Mouse (Mus musculus): ENCODE data around the gene Auts2. TPM values are rescaled to one million over a fixed set of nuclear protein-coding genes. Genes with fewer than 3 reads are reported as not detected.

The Auts2 gene
- polyA plus RNA-seq, 1 experiment from 2014 or later, result 7.5 TPM

- Histone ChIP-seq H3K9ac (ENCODE audit: low read depth, low read length) (no peak overlapping the region), H3K4me2 (ENCODE audit: low read length) (no peak overlapping the region), H3K36me3 (ENCODE audit: insufficient read depth, low read length) (no peaks in the 10 kb centered on the region), H3K4me1 (replicated peaks; ENCODE audit: insufficient read depth, low read length) (no peaks in the 10 kb centered on the region), H3K27me3 (ENCODE audit: insufficient read depth, low read length) (no peaks in the 10 kb centered on the region), H3K9me3 (replicated peaks; ENCODE audit: low read length) (no peaks in the 10 kb centered on the region), H3K27ac (no peak overlapping the region), H3K4me3 (replicated peaks; ENCODE audit: low read depth, low read length) (no peak overlapping the region)
- WGBS, result 74% methylated on average over 6 of the region's 6 CpGs
- ATAC-seq (replicated peaks; ENCODE audit: low FRiP score, low read depth) (no peak), DNase-seq (ENCODE audit: low spot score) (no peak)
- no peak for TF ChIP-seq CTCF (IDR thresholded peaks at IDR 0.05; ENCODE audit: low read depth)
Observed at GRCm38 (mm10) chr5:132480461-132480860, 62.7 kb downstream of the Auts2 start.

GRCm38 (mm10) chr5:132479227-132479857 is 63.8 kb downstream of the Auts2 start:
- Histone ChIP-seq H3K9ac (ENCODE audit: low read depth, low read length) (no peak overlapping the region), H3K27me3 (ENCODE audit: insufficient read depth, low read length) (no peaks in the 10 kb centered on the region), H3K4me2 (ENCODE audit: low read length) (no peak overlapping the region), H3K9me3 (replicated peaks; ENCODE audit: low read length) (no peaks in the 10 kb centered on the region), H3K27ac (no peak overlapping the region), H3K4me3 (replicated peaks; ENCODE audit: low read depth, low read length) (no peak overlapping the region), H3K36me3 (ENCODE audit: insufficient read depth, low read length) (no peaks in the 10 kb centered on the region), H3K4me1 (replicated peaks; ENCODE audit: insufficient read depth, low read length) (no peaks in the 10 kb centered on the region)
- WGBS, result 74% methylated on average over 11 of the region's 11 CpGs
- no peak for DNase-seq (ENCODE audit: low spot score)
- no peak for ATAC-seq (replicated peaks; ENCODE audit: low FRiP score, low read depth)
- no peak for TF ChIP-seq CTCF (IDR thresholded peaks at IDR 0.05; ENCODE audit: low read depth)

DNA sequence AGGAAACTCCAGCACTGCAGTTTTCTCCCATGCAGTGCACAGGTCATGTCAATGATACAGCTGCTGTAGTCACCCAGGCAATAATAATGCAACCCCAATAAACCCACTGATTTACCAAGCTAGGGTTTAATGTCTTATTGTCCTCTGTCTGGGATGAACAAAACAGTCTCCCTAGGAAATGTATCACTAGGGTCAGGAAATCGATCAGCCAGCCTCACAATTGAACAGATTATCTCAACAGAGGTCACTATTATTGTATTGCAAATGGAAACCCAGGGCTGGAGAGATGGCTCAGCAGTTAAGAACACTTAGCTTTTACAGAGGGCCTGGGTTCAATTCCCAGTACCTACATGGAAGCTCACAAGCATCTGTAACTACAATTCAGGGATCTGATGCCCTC is 65.6 kb downstream of the Auts2 start:
- no peak overlapping the region for H3K27ac ChIP-seq
- no peak overlapping the region for H3K9ac ChIP-seq (ENCODE audit: low read depth, low read length)
- TF ChIP-seq CTCF (IDR thresholded peaks at IDR 0.05; ENCODE audit: low read depth), result no peak
- ATAC-seq (replicated peaks; ENCODE audit: low FRiP score, low read depth), result no peak
- WGBS, result 35% methylated on average over 1 of the region's 1 CpGs
- H3K36me3 ChIP-seq (ENCODE audit: insufficient read depth, low read length), result no peaks in the 10 kb centered on the region
- H3K4me2 ChIP-seq (ENCODE audit: low read length), result no peak overlapping the region
- no peak for DNase-seq (ENCODE audit: low spot score)
- no peaks in the 10 kb centered on the region for H3K27me3 ChIP-seq (ENCODE audit: insufficient read depth, low read length)
- no peaks in the 10 kb centered on the region for H3K9me3 ChIP-seq (replicated peaks; ENCODE audit: low read length)
- no peak overlapping the region for H3K4me3 ChIP-seq (replicated peaks; ENCODE audit: low read depth, low read length)
- no peaks in the 10 kb centered on the region for H3K4me1 ChIP-seq (replicated peaks; ENCODE audit: insufficient read depth, low read length)

- DNase-seq (ENCODE audit: low spot score), result no peak
- no peak for ATAC-seq (replicated peaks; ENCODE audit: low FRiP score, low read depth)
- Histone ChIP-seq H3K4me3 (replicated peaks; ENCODE audit: low read depth, low read length) (no peak overlapping the region), H3K9me3 (replicated peaks; ENCODE audit: low read length) (no peaks in the 10 kb centered on the region), H3K4me2 (ENCODE audit: low read length) (no peak overlapping the region), H3K27me3 (ENCODE audit: insufficient read depth, low read length) (no peaks in the 10 kb centered on the region), H3K9ac (ENCODE audit: low read depth, low read length) (no peak overlapping the region), H3K27ac (no peak overlapping the region), H3K36me3 (ENCODE audit: insufficient read depth, low read length) (no peaks in the 10 kb centered on the region), H3K4me1 (replicated peaks; ENCODE audit: insufficient read depth, low read length) (0 out of 2 replicates have a peak, but pooled peaks cover 3% of the 10 kb centered on the region)
- no peak for TF ChIP-seq CTCF (IDR thresholded peaks at IDR 0.05; ENCODE audit: low read depth)
- 77% methylated on average over 5 of the region's 5 CpGs for WGBS
Observed at GRCm38 (mm10) chr5:132472905-132473321, 70.2 kb downstream of the Auts2 start.

DNA sequence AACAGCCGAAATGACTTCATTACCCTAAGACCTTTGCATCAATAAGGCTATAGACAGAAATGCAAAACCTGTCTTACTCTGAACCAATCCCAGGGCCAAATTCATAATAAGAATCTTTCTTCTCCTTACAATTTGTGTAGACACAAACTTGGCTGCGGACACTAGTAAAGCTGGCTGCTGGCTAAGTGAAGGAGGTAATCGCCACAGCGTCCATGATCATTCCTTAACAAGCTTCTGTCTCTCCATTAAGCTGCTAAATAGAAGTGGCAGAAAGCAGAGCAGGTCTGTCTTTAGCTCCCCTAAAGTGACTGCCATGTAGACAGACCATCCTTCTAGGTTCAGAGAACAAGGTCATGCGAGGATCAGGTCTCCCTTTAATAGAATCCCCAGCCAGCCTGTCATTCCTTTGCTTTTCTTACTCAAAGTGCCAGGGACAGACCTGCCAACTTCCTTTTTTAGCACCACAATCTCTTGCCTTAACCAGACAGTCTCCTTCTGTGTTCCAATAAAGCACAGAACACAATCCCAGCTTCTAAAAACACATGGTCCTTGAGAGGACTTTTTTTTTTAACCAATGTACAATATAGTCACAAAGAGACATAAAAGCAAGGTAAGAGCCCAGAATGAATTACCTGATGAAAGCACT is 70.8 kb downstream of the Auts2 start:
- no peaks in the 10 kb centered on the region for H3K27me3 ChIP-seq (ENCODE audit: insufficient read depth, low read length)
- no peak overlapping the region for H3K9ac ChIP-seq (ENCODE audit: low read depth, low read length)
- H3K27ac ChIP-seq, result no peak overlapping the region
- no peak overlapping the region for H3K4me2 ChIP-seq (ENCODE audit: low read length)
- DNase-seq (ENCODE audit: low spot score) (no peak), ATAC-seq (replicated peaks; ENCODE audit: low FRiP score, low read depth) (no peak)
- 0 out of 2 replicates have a peak, but pooled peaks cover 5% of the 10 kb centered on the region for H3K4me1 ChIP-seq (replicated peaks; ENCODE audit: insufficient read depth, low read length)
- H3K36me3 ChIP-seq (ENCODE audit: insufficient read depth, low read length), result no peaks in the 10 kb centered on the region
- TF ChIP-seq CTCF (IDR thresholded peaks at IDR 0.05; ENCODE audit: low read depth), result no peak
- H3K4me3 ChIP-seq (replicated peaks; ENCODE audit: low read depth, low read length), result no peak overlapping the region
- H3K9me3 ChIP-seq (replicated peaks; ENCODE audit: low read length), result no peaks in the 10 kb centered on the region
- 69% methylated on average over 5 of the region's 5 CpGs for WGBS

DNA sequence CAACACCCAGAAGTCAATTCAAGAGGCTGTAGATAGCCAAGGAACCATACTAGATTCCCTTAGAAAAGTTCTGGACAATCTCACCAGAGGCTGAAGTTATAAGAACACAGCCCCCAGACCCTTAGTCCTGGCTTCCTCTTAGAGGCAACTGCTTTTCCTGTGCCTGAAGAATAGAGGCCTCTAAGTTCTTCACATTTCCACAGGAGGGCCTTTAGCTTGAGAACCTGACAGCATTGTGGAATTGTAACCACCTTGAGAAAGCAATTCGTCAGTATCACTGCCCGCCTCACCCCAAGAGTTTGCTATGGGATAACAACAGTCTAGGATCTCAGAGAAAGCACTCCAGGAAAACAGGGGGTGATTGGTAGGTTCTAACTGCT is 75.8 kb downstream of the Auts2 start:
- Histone ChIP-seq H3K9ac (ENCODE audit: low read depth, low read length) (no peak overlapping the region), H3K27me3 (ENCODE audit: insufficient read depth, low read length) (no peaks in the 10 kb centered on the region), H3K4me1 (replicated peaks; ENCODE audit: insufficient read depth, low read length) (0 out of 2 replicates have a peak, but pooled peaks cover 8% of the 10 kb centered on the region), H3K4me2 (ENCODE audit: low read length) (no peak overlapping the region), H3K36me3 (ENCODE audit: insufficient read depth, low read length) (no peaks in the 10 kb centered on the region), H3K9me3 (replicated peaks; ENCODE audit: low read length) (no peaks in the 10 kb centered on the region), H3K27ac (no peak overlapping the region), H3K4me3 (replicated peaks; ENCODE audit: low read depth, low read length) (no peak overlapping the region)
- no peak for ATAC-seq (replicated peaks; ENCODE audit: low FRiP score, low read depth)
- no peak; the same call in 1 of the 2 replicates for TF ChIP-seq CTCF (IDR thresholded peaks at IDR 0.05; ENCODE audit: low read depth)
- no peak for DNase-seq (ENCODE audit: low spot score)
- 72% methylated on average over 2 of the region's 2 CpGs for WGBS

Measured in kidney, postnatal 0 days (tissue).